Mouse (Mus musculus) ovary, adult 18-20 months (tissue): ENCODE measurements around the gene Ift22.
A peak's percentile ranks its signal among the peaks of the same experiment; 100 is the strongest.
"Not testable (repeated sequence)": the region's sequence is repeated elsewhere in the genome, so short reads cannot be mapped to it uniquely, and the experiment has no call there.

Experiments used
- DNase-seq: peaks from one replicate; pipeline ENCODE4 v3.0.0; 2022; ENCODE audit warnings: low spot score, mixed read lengths

Gene Ift22

DNA sequence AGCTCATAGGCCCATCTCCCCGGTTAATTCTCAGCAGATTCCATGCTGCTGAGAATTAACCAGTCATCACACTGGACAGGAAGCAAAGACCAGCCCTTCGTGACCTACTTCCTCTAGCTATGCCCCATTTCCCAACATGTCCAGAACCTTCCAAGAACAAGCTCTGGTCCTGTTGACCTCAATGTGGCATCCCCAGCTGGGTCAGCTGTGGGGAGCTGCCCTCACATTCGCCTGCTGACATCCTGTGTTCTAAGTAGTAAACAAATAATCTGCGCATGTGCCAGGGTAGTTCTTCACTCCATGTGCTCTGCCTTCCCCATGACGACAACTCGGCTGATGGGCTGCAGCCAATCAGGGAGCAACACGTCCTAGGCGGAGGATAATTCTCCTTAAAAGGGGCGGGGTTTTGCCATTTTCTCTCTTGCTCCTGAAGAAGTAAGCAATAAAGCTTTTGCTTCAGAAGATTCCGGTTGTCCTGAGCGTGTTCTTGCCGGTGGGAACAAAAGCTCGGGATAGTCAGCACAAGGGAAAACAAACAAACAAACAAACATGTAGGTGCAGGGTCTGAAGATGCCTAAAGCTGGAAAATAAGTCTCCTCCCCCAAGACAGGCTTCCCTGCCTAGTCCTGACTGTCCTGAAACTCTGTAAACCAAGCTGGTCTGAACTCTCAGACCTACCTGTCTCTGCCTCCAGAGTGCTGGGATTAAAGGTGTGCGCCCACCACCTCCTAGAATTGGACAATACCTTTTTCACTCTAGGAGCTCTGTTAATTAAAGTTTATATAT is 41.8 kb downstream of the Ift22 start:
- not testable (repeated sequence) for DNase-seq

- DNase-seq, result no peak
Measured at GRCm38 (mm10) chr5:136950521-136950920, 42.6 kb downstream of the Ift22 start.

DNA sequence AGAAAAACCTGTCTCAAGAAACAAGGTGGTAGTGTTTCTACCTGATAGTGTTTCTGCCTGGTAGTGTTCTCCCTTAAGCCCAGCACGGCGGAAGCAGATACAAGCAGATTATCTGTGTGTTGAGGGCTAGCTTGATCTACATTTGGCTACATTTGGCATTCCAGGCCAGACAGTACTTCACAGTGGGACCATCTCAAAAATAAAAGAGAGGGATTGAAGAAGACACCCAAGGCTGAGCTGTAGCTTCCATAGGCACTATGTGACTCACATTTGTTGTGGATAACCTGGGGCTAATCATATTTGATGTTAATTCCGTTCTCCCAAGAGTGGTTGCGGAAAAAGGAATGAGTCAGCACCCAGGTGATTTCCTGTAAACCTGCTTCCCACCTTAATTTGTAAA is 44.2 kb downstream of the Ift22 start:
- no peak for DNase-seq

GRCm38 (mm10) chr5:136953015-136953414 is 45.1 kb downstream of the Ift22 start, which contains the start of gene Fis1:
Fis1 (plus strand) TSS chr5:136953275.
- peak; percentile 96 for DNase-seq

GRCm38 (mm10) chr5:136953440-136953951 is 45.5 kb downstream of the Ift22 start:
- DNase-seq, result no peak

DNA sequence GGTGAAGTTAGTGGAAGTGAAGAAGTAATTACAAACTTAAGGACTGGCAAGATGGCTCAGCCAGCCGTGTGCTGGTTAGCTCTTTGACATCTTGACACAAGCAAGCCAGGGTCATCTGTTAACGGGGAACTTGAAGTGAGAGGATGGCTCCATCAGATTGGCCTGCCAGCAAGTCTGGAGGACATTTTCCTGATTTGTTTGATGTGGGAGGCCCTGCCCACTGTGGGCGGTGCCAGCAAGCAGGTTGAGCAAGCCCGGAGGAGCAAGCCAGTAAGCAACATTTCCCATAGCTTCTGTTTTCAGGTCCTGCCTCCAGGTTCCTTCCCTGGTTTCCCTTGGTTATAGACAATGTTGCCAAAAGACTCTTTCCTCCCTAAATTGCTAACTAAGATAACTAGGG is 47.7 kb downstream of the Ift22 start:
- DNase-seq, result no peak

DNA sequence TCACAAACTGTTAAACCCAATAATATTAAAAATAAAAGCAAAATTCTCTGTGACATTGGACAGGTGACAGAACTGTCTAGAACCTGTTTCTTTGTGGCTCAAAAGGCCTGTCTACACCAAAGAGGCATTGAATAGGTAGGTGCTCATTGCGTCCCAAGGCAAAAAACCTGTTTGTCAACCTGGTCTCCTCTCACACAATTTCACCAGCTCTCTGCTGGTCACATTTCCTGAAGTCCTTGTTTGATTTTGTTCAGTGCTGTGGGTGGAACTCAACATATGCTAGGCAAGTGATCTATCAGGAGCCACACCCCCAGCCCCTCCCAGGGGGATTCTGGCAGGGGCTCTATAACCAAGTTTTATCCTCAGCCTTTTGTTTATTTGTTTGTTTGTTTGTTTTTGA is 49.3 kb downstream of the Ift22 start:
- DNase-seq, result no peak

- no peak for DNase-seq
Measured at GRCm38 (mm10) chr5:136958991-136959605, 51.1 kb downstream of the Ift22 start.

- DNase-seq, result no peak
Measured at GRCm38 (mm10) chr5:136960053-136960452, 52.1 kb downstream of the Ift22 start.

- DNase-seq, result no peak
Measured at GRCm38 (mm10) chr5:136961334-136961982, 53.5 kb downstream of the Ift22 start.

DNA sequence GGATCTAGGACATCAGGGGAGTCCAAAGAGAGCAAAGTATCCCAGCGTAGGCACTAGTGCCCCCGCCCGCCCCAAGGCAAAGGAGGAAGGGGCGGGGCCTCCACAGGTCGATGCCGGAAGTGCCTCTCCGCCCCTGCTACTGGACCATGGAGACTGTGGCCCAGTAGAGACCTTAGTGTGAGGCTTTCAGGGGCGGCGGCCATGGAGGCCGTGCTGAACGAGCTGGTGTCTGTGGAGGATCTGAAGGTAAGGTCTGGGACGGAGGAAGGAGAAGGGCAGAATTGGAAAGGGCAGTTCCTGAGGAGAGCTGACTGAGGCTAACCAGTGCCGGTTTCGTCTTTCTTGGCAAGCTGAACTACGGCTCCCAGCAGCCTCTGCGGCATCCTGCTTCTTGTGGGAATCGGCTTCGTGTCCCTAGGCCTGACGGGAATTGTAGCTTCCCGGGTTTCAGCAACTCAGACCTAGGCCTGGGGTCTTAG is 54.1 kb downstream of the Ift22 start:
- DNase-seq, result peak; percentile 81

GRCm38 (mm10) chr5:136962501-136962900 is 54.6 kb downstream of the Ift22 start:
- peak; percentile 44 for DNase-seq

DNA sequence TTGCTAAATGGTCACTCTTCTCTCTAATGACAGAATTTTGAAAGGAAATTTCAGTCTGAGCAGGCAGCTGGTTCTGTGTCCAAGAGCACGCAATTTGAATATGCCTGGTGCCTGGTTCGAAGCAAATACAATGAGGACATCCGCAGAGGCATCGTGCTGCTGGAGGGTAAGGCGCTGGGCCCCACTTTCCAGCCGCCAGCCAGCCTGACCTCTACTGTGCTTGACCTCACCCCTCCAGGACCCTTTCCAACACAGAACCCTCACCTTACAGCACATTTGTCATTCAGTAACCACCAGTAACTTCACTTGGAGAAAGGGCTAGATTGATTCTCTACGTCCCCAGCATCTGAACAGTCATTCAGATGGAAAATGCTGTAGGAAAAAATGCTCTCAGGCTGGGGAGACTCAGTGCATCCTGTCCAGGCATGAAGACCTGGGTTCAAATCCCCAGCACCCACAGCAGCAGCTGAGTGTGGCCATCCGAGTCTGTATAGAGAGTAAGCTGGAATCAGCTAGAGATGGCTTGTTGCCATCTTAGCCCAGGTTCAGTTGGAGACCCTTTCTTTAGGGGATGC is 55.1 kb downstream of the Ift22 start:
- DNase-seq, result no peak
